Mouse (Mus musculus): ENCODE data around the gene Mrpl32. TPM values are rescaled to one million over a fixed set of nuclear protein-coding genes. Genes with fewer than 3 reads are reported as not detected.

Gene Mrpl32
- 116 and 117 TPM in 2 replicates for polyA plus RNA-seq (2016; fragmentation: Nextera tagmentation; extraction: Ambion mirVana)

DNA sequence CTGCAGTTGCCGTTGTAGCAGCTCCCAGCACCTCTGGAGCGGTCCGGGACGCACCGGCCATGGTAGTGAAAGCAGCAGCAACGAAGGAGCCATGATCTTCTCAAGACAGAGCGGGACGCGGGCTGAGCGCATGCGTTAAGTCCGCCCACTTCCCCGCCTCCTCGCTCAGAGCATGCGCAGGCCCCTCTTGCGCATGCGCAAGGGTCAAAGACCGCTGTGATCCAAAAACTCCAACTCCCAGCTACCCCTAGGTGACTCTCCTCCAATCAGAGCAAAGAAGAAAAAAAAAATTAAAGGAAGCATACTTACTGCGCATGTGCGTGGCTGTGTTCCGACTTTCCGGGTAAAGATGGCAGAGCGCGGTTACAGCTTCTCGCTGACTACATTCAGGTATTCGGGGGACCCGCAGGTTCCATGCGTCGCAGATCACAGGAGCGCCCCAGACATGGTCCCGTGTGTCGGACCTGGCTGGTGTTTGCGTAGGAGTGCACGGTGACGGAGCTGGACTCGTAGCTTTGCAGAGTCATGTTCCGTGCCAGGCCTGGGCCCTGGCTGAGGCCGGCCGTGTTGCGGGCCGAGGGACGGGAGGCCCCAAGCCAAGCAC is at the start of gene Mrpl32, which contains the start of gene Psma2:
Mrpl32 (minus strand) TSS at position 240 of the 604 bp plus-strand sequence.
Psma2 (plus strand) TSS at position 315 of the 604 bp plus-strand sequence.
- peak within 1 kb of the TSS; percentile 61 for H3K4me2 ChIP-seq (replicated peaks)
- under 1% methylated on average over 42 of the region's 42 CpGs for WGBS
- H3K36me3 ChIP-seq: peaks cover 24% of the 10 kb centered on the region
- peak; percentile 98 for ATAC-seq (ENCODE audit: insufficient number of reproducible peaks, insufficient read depth, low FRiP score, low TSS enrichment)
- H3K4me3 ChIP-seq: peak within 1 kb of the TSS; percentile 74
- H3K9ac ChIP-seq: peak within 1 kb of the TSS; percentile 88
- peaks cover 6% of the 10 kb centered on the region; the same call in 1 of the 2 replicates for H3K4me1 ChIP-seq
- H3K9me3 ChIP-seq: no peaks in the 10 kb centered on the region
- H3K27ac ChIP-seq: 0 out of 2 replicates have a peak within 1 kb of the TSS, but pooled peaks have one; percentile 69
- no peaks in the 10 kb centered on the region for H3K27me3 ChIP-seq

DNA sequence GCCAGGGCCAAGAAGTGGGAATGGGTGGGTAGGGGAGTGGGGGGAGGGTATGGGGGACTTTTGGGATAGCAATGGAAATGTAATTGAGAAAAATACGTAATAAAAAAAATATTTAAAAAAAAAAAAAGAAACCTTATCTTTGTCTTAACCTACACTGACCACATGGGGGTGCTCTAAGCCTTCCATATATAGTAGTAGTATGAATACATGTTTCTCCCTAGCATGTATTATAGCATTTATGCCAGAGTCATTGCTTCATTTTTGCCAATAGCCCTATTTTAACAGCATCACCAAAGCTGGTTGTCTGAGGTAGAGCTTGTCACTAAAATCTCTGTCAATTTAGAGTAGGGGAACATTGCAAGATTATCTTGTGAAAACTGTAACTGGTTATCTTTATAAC is 36.3 kb upstream of the Mrpl32 start:
- Histone ChIP-seq H3K27me3 (no peaks in the 10 kb centered on the region), H3K9ac (no peak overlapping the region), H3K4me3 (no peak overlapping the region), H3K4me2 (replicated peaks) (no peak overlapping the region), H3K9me3 (no peaks in the 10 kb centered on the region), H3K4me1 (no peaks in the 10 kb centered on the region), H3K36me3 (no peaks in the 10 kb centered on the region), H3K27ac (no peak overlapping the region)
- ATAC-seq (ENCODE audit: insufficient number of reproducible peaks, insufficient read depth, low FRiP score, low TSS enrichment): no peak
- 17% methylated on average over 1 of the region's 1 CpGs for WGBS

DNA sequence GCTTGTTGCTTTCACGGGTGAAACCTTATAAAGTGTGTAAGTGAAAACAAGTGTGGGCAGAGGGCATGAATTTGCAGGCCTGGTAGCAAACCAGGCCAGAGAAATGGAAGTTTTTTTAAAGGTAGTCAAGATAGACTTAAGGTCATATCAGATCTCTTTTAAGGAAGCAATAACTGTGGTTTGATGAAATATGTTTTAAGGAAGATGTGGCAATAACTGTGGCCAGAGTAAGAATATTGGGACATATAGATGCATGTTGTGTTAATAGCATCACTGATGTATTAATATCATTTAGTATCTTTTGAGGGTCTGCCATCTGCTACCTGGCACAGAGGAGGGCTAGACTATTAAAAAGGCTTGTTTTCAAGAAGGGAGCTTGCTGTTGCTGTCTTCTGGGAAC is 27.0 kb upstream of the Mrpl32 start:
- no peak overlapping the region for H3K4me3 ChIP-seq
- 40% methylated on average over 1 of the region's 1 CpGs for WGBS
- H3K4me1 ChIP-seq: no peaks in the 10 kb centered on the region
- no peak overlapping the region for H3K4me2 ChIP-seq (replicated peaks)
- peaks cover 31% of the 10 kb centered on the region for H3K36me3 ChIP-seq
- no peaks in the 10 kb centered on the region for H3K27me3 ChIP-seq
- H3K27ac ChIP-seq: no peak overlapping the region
- no peak for ATAC-seq (ENCODE audit: insufficient number of reproducible peaks, insufficient read depth, low FRiP score, low TSS enrichment)
- H3K9me3 ChIP-seq: no peaks in the 10 kb centered on the region
- no peak overlapping the region for H3K9ac ChIP-seq

DNA sequence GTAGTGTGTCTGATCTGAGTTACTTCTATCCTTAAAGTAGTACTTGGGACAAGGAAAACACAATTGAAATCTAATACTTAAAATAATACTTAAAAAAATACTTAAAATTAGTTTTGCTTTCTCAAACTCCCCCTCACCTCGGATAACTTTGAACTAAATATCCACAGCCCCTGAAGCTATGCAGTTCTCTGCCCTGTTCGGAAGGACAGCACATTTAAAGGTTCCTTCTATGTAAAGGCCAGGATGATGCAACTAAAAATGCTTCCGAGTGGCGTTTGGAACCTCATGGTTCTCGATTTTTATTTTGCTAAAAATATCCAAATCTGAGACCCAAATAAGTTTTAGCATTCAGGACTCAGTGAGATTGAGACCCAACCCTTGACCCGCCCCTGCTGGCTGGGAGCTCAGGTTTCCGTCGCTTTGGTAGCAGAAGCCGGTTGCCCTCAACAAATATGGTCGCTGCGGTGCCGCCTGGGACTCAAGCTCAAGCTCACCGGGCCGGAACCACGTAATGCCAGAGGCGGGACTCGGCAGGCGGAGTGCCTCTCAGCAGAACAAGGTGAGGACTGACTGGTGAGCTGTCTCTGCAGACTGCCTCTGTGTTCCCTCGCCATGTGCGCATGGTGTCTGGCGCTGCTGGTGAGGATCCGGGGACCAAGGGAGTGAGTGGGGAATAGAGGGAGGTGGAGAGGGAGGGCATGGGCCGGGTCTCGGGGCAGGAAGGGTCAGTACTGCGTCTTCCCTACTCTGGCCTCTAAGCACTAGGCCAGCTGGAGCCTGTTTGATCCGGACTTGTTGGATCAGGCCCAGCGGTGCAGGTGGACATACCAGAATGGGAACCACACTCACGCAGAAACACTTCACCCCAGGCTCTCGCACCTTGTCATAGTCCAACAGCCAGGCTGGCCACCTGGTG is 17.0 kb upstream of the Mrpl32 start, which contains the start of gene AW209491:
AW209491 (plus strand) TSS at position 429 of the 916 bp plus-strand sequence.
- peak within 1 kb of the TSS; percentile 64 for H3K9ac ChIP-seq
- H3K4me3 ChIP-seq: peak within 1 kb of the TSS; percentile 62
- 1% methylated on average over 29 of the region's 29 CpGs for WGBS
- ATAC-seq (ENCODE audit: insufficient number of reproducible peaks, insufficient read depth, low FRiP score, low TSS enrichment): peak; percentile 95
- H3K27ac ChIP-seq: peak within 1 kb of the TSS; percentile 58
- peaks cover 11% of the 10 kb centered on the region for H3K36me3 ChIP-seq
- H3K9me3 ChIP-seq: no peaks in the 10 kb centered on the region
- peak within 1 kb of the TSS; percentile 66 for H3K4me2 ChIP-seq (replicated peaks)
- peaks cover 8% of the 10 kb centered on the region; the same call in 1 of the 2 replicates for H3K4me1 ChIP-seq
- no peaks in the 10 kb centered on the region for H3K27me3 ChIP-seq

DNA sequence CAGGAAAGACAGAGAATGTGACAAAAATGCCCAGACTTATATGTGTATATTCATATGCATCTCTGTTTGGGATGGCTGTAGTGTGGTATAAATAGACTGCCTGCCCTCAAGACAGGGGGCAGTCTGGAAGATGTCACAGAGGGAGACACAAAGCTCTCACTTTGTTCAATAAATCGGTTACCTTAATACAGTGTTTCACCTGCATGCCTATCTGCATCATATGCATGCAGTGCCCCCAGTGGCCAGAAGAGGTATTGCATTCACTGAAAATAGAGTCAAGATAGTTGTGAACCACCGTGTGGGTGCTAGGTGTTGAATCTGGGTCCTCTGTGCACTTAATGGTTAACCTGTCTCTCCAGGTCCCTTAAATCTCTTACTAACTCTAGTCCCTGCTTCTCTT is 5.8 kb upstream of the Mrpl32 start:
- Histone ChIP-seq H3K27me3 (no peaks in the 10 kb centered on the region), H3K4me2 (replicated peaks) (no peak overlapping the region), H3K36me3 (peaks cover 49% of the 10 kb centered on the region), H3K4me1 (no peaks in the 10 kb centered on the region), H3K27ac (no peak overlapping the region), H3K9me3 (no peaks in the 10 kb centered on the region), H3K4me3 (no peak overlapping the region), H3K9ac (no peak overlapping the region)
- no peak for ATAC-seq (ENCODE audit: insufficient number of reproducible peaks, insufficient read depth, low FRiP score, low TSS enrichment)
- WGBS: 46% methylated on average over 2 of the region's 2 CpGs

DNA sequence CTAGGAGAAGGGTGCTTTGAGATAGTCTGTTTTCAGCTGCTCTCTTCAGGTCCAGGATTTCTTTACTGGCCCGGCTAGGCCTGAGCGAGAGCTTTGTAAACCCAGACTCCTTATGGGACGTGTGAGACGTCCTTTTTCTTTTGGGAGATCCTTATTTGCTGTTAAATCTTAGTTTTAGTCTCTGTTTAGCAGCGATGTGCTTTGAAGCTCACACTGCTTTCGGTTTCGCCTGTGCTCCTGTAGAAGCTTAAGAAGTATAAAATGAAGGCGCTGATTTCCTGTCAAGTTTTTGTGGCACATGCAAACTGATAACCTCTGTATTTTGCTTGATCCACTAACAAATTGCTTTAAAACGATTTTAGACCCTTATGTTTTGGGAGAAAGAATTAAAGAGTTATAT is 588 bp upstream of the Mrpl32 start:
- WGBS: 1% methylated on average over 9 of the region's 9 CpGs

DNA sequence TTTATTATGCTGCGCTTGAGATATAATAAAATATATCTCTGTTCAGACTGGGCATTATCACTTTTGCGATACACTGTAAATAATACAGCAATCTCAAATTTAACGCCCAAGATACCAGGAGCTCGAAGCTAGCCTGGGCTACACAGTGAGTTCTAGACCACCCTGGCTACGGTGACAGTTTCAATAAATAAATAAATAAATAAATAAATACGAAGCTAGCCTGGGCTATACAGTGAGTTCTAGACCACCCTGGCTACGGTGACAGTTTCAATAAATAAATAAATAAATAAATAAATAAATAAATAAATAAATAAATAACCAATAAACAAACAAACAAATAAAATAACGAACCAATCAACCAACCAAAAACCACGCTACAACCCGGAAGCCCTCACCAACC is 502 bp downstream of the Mrpl32 start:
- Histone ChIP-seq H3K4me2 (replicated peaks) (peak overlapping the region; percentile 59), H3K9ac (peak overlapping the region; percentile 73), H3K4me3 (peak overlapping the region; percentile 74), H3K4me1 (peaks cover 6% of the 10 kb centered on the region; the same call in 1 of the 2 replicates), H3K9me3 (no peaks in the 10 kb centered on the region), H3K36me3 (peaks cover 18% of the 10 kb centered on the region), H3K27me3 (no peaks in the 10 kb centered on the region), H3K27ac (0 out of 2 replicates have a peak overlapping the region, but pooled peaks have one; percentile 69)
- WGBS: 8% methylated on average over 10 of the region's 10 CpGs
- peak; percentile 75 for ATAC-seq (ENCODE audit: insufficient number of reproducible peaks, insufficient read depth, low FRiP score, low TSS enrichment)

More for the DNA sequence above, 588 bp upstream of the Mrpl32 start:
- Histone ChIP-seq H3K27me3 (no peaks in the 10 kb centered on the region), H3K9me3 (no peaks in the 10 kb centered on the region), H3K4me3 (peak overlapping the region; percentile 74), H3K36me3 (peaks cover 27% of the 10 kb centered on the region), H3K4me1 (peaks cover 6% of the 10 kb centered on the region; the same call in 1 of the 2 replicates), H3K27ac (0 out of 2 replicates have a peak overlapping the region, but pooled peaks have one; percentile 25), H3K4me2 (replicated peaks) (peak overlapping the region; percentile 61), H3K9ac (peak overlapping the region; percentile 88)
- no peak for ATAC-seq (ENCODE audit: insufficient number of reproducible peaks, insufficient read depth, low FRiP score, low TSS enrichment)

DNA sequence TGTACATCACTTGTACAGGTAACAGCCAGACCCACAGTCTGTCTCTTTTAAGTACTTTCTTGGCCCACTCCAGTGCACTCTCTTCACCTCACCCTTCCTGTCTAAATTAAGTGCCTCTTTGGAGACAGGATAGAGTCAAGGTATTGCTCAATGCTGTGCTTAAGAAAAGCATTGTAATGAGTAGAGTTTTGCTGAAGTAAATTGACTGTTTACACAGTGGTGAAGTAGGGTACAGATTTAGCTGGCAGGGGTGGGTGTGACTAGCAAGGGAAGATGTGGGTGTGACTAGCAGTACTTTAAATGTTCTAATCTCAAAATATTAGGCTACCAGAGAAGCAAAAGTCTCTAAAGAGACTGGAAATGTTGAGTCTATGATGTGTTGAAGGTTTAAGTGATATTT is 5.3 kb downstream of the Mrpl32 start:
- H3K36me3 ChIP-seq: peaks cover 8% of the 10 kb centered on the region
- no peak overlapping the region for H3K4me2 ChIP-seq (replicated peaks)
- H3K4me3 ChIP-seq: no peak overlapping the region
- H3K9ac ChIP-seq: no peak overlapping the region
- H3K27me3 ChIP-seq: no peaks in the 10 kb centered on the region
- ATAC-seq (ENCODE audit: insufficient number of reproducible peaks, insufficient read depth, low FRiP score, low TSS enrichment): no peak
- H3K27ac ChIP-seq: no peak overlapping the region
- H3K4me1 ChIP-seq: peaks cover 6% of the 10 kb centered on the region; the same call in 1 of the 2 replicates
- no peaks in the 10 kb centered on the region for H3K9me3 ChIP-seq

DNA sequence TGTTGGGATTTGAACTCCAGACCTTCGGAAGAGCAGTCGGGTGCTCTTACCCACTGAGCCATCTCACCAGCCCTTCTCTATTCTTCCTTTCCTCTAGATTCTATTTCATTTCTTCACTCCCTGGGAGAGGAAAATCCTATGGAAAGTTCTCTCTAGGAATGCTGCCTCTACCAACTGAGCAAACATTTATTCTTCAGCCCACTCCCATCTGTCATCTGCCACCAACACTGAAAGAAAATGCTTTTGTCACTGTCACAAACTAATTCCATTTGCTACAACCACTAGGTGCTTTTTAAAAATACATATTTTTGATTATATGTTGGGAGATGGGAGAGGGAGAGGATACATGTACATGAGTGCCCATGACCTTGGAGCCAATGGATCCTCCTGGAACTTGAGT is 10.2 kb downstream of the Mrpl32 start:
- Histone ChIP-seq H3K4me1 (no peaks in the 10 kb centered on the region), H3K4me3 (no peak overlapping the region), H3K36me3 (no peaks in the 10 kb centered on the region), H3K9ac (no peak overlapping the region), H3K27me3 (no peaks in the 10 kb centered on the region), H3K4me2 (replicated peaks) (no peak overlapping the region), H3K27ac (no peak overlapping the region), H3K9me3 (no peaks in the 10 kb centered on the region)
- 95% methylated on average over 2 of the region's 2 CpGs for WGBS
- no peak for ATAC-seq (ENCODE audit: insufficient number of reproducible peaks, insufficient read depth, low FRiP score, low TSS enrichment)

DNA sequence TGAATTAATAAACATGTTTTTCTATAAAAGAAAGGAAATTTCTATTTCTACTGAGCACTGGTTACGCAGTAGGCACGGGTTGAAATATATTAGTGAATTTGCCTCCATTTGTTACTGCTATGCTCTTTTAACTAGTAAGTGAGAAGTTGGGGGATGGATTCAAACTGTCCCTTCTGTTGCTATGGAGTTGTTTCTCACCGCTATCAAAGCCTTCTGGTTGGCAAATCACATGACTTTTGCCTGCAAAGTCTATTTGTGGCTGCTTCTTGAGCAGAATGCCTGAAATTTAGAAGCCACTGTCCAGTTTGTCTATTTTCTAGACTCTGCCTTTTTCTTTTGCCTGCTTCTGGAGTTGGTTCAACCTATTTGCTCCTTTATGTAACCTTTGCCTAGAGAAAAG is 32.6 kb downstream of the Mrpl32 start:
- Histone ChIP-seq H3K27me3 (no peaks in the 10 kb centered on the region), H3K9ac (no peak overlapping the region), H3K9me3 (no peaks in the 10 kb centered on the region; the same call in 1 of the 2 replicates), H3K27ac (no peak overlapping the region), H3K36me3 (no peaks in the 10 kb centered on the region), H3K4me3 (no peak overlapping the region), H3K4me1 (no peaks in the 10 kb centered on the region), H3K4me2 (replicated peaks) (no peak overlapping the region)
- no peak for ATAC-seq (ENCODE audit: insufficient number of reproducible peaks, insufficient read depth, low FRiP score, low TSS enrichment)
- 86% methylated on average over 3 of the region's 3 CpGs for WGBS

DNA sequence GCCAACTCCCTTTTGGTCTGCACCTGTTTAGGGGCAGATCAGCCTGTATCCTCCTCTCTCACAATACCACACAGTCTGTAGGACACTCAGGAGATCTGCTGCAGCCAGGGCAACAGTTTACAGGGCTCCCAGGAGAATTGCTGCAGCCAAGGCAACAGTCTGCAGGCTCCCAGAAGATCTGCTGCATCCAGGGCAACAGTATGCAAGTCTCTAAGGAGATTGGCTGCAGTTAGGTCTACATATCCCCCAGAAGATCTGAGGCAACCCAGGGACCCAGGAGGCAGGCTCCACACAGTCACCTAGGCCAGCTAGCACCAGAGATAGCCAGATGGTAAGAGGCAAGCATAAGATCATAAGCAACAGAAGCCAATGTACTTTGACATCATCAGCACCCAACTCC is 38.8 kb downstream of the Mrpl32 start:
- Histone ChIP-seq H3K9me3 (no peaks in the 10 kb centered on the region; the same call in 1 of the 2 replicates), H3K36me3 (no peaks in the 10 kb centered on the region), H3K9ac (no peak overlapping the region), H3K27ac (no peak overlapping the region), H3K4me3 (no peak overlapping the region), H3K4me1 (no peaks in the 10 kb centered on the region), H3K27me3 (no peaks in the 10 kb centered on the region), H3K4me2 (replicated peaks) (no peak overlapping the region)
- ATAC-seq (ENCODE audit: insufficient number of reproducible peaks, insufficient read depth, low FRiP score, low TSS enrichment): no peak
